Mouse (Mus musculus) erythroid progenitor cell, adult 5-6 weeks (primary cell): ENCODE results near the gene Spef1. TPM values are rescaled to one million over a fixed set of nuclear protein-coding genes. Genes with fewer than 3 reads are reported as not detected.
A peak's percentile ranks its signal among the peaks of the same experiment; 100 is the strongest.

Source experiments
- ATAC-seq: replicated peaks from 2 replicates; pipeline ENCODE4 v1.8.0; 2016; ENCODE audit warnings: moderate number of reproducible peaks, mild to moderate bottlenecking, moderate TSS enrichment, inconsistent platforms; ENCODE audit not compliant: poor library complexity, low FRiP score, severe bottlenecking
- total RNA-seq, 2 experiments: library from RNA; stranded (forward) in 1 of 2; stranded (reverse) in 1 of 2; fragments of 150-400 nt in 1 of 2; fragments of 186-747, 209-891 nt in 1 of 2; gene quantifications; 2 replicates each; pipeline versions ENCODE4 v1.2.3 to v1.2.4; 2015 to 2017; ENCODE audit warnings: low replicate concordance in 2 of 2

The Spef1 gene
- total RNA-seq, 2 experiments from 2014 or later = 4.6 to 6.4 TPM

GRCm38 (mm10) chr2:131146193-131147042 is 40.7 kb downstream of the Spef1 start:
- ATAC-seq = no peak

- no peak for ATAC-seq
These were observed 41.5 kb downstream of the Spef1 start for GRCm38 (mm10) chr2:131145536-131145935.

DNA sequence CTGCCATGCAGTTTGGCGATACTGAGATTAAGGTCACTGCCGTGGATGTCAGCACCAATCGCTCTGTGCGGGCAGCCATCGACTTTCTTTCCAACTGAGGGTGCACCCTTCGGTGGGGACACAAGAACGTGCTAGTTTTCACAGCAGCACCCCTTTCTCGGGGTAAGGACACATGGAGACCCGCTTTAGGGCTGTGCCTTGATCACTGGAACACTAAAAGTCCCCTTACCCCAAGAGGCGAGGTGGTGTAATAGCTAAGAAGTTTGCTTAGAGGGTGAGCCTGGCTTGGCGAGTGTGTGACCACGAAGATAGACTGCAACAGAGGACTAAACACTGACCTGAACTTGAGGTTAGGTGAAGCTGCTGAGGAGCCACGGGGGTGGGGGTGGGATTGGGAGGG is 42.0 kb downstream of the Spef1 start:
- no peak for ATAC-seq

DNA sequence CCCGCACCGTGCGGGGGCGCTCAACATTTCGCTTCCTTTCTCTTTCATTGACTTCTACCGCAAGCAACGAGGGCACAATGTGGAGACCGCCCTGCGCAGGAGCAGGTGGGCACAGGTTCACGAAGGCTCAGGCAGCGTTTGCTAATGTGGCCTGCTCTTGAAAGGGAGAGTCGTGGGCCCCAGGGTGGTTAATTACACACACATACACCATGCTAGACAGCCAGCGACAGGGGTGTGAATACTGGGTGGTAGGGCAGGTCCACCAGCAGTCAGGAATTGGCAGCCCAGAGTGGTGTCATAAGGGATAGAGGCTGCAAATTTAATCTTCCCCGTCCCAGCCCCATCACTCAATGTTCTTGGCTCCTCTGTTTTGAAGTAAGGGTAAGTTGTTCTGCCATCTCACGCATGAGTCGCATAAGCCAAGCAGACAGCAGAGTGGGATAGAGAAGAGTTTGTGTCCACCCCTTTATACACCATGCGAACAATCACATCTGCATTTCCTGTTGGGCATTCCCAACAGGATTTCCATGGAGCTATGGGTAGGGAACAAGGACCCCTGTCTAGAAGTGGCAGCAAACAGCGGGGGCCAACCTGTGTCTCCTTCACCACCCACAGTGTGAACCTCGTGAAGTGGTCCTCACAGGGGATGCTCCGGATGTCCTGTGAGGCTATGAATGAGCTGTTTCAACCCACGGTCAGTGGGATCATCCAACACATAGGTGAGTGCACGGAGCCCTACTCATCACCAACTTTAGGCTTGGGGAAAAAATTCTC is 43.9 kb downstream of the Spef1 start:
- ATAC-seq = peak; percentile 8

DNA sequence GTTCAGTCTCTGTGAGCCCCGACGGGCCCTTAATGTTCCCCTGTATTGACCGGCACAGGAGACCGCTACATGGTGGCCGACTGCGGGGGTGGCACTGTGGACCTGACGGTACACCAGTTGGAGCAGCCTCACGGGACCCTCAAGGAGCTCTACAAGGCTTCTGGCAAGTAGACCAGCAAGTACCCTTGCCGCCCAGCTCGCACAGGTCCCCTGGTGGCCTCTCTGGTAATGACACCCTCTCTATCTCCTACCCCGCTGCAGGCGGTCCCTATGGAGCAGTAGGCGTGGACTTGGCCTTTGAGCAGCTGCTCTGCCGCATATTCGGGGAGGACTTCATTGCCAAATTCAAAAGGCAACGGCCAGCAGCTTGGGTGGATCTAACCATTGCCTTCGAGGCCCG is 44.5 kb downstream of the Spef1 start:
- ATAC-seq = peak; percentile 90

DNA sequence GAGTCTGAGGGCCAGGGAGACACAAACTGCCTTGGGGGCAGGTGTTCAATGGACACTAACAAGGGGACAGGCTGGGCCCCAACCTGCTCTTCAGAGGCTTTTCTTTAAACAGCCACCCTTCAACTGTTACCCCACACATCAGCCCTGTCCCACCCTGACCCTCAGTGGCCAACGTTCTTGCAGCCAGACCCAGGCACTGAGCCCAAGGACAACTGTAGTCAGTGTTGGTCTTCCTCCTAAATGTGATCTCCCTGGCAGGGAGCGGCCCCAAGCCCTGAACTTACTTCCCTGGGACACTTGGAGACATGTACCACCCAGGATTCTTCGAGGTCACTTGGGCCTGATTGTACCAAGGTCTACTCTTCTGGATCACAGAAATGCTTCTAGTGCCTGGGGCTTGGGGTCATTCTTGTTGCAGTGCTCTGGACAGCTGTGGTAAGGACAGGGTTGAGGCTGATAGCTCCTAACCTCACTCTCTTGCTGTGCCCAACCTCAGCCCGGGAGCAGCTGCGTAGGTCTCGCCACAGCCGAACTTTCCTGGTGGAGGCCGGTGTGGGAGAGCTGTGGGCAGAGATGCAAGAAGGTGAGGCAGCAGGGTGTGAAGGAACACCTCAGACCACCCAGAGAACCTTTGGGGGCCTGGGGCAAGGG is 45.6 kb downstream of the Spef1 start:
- no peak for ATAC-seq

DNA sequence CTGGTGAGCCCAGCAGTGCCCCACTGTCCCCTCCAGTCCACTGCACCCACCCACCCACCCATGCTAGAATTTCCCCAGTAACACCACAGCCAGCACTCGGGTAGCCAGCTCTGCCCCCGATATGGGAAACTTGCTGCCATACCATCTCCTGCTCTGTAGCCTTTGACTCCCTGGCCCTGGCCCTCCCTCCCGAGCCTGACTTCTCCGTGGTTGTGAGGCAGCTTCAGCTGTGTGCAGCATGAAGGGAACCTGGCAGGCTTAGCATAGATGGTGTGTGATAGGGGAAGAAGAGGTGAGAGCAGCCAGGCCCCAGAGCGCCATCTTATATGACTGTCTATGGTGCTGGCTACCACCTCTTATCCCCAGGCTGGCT is 46.6 kb downstream of the Spef1 start:
- ATAC-seq = no peak

DNA sequence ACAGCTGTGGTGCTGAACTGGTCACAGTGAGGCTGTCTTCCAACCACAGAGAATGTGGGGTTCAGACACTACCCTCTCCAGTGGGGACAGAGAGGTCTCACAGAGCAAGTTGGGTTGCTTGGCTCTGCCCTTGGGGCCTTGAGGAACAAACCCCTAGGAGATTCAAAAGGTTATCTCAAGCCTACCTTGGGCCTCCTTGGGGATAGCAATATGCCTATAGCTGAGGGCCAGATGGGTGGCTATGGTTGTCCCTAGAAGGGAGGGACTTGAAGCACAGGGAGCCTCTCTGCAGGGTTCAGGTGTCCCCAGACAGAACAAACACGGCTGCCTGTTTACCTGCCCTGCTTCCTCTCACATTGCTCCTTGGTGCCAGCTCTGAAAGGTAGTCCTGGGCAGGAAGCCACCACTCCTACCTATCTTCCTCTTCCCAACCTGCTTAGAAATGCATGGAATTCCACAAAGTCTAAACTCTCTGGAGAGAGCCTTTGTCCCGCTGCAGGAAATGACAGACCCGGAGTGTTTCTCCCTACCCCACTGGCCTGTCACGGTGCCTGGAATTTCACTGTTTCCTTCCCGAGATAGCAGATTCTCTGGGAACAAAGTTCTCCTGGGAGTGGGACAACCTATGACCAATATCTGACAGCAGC is 47.1 kb downstream of the Spef1 start:
- ATAC-seq = no peak

GRCm38 (mm10) chr2:131139287-131139686 is 47.8 kb downstream of the Spef1 start:
- no peak for ATAC-seq

DNA sequence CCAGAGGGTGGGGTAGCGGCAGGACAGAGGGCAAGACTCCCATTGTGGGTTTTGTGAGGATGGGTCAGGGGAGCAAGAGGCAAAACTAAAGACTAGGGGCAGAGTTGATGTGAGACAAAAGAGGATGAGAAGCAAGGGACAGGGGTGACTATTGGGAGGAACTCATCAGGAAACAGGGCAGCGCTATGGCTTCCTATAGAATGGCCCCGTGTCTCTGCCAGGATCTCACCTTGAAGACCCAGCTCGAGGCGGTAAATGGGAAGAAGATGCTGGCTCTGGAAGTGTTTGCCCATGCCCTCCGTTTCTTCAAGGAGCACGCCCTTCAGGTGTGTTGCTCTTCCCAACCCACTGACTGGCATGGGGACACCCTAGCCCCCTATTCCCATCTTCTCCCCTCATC is 48.3 kb downstream of the Spef1 start:
- ATAC-seq = no peak

DNA sequence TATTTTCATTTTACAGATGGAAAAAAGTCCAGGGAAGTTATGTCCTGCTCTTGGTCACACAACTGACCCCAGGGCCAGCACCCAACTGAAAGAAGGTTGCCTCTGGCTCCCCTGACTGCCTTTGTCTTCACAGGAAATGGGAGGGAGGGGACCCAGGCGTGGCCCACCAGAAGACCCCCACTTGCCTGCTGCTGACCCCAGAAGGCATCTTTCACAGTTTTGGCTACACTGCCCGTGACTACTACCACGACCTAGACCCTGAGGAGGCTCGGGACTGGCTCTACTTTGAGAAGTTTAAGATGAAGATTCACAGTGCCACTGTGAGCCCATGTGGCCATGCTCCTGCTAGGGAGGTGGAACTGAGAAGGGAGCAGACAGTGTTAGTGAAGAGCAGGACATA is 48.8 kb downstream of the Spef1 start:
- ATAC-seq = no peak

GRCm38 (mm10) chr2:131135521-131136139 is 51.5 kb downstream of the Spef1 start:
- peak; percentile 93 for ATAC-seq

- ATAC-seq = no peak; the same call in none of the 2 replicates
These were observed 52.2 kb downstream of the Spef1 start for GRCm38 (mm10) chr2:131134826-131135400.

- ATAC-seq = no peak
These were observed 52.7 kb downstream of the Spef1 start for GRCm38 (mm10) chr2:131134381-131134780.

DNA sequence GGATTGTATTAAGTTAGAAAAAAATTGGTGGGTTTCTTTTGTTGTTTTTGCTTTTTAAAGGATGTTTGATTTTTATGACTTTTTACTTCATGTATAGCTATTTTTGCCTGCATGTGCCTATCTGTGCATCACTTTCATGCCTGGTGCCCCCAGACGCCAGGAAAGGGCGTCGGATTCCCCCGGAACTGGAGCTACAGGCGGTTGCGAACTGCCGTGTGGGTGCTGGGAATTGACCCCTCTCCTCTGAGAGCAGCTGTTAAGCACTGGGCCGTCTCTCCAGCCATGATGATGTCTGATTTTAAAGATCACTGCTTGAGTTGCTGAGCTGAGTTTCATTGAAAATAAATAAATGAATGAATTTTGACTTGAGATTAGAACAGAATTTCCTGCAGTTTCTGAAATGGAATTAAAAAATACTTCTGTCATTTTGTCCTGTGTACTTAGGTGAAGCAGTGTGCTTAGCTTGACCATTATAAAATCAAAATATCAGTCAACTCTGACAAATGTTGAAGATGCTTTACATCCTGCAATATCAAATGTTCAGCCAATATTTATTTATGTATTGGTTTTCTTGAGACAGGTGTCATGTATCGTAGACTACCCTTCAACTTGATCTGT is 54.0 kb downstream of the Spef1 start, which contains the start of gene Gm11037:
TSS of gene Gm11037 (plus strand) at position 568 of the 618 bp plus-strand sequence.
- no peak for ATAC-seq

DNA sequence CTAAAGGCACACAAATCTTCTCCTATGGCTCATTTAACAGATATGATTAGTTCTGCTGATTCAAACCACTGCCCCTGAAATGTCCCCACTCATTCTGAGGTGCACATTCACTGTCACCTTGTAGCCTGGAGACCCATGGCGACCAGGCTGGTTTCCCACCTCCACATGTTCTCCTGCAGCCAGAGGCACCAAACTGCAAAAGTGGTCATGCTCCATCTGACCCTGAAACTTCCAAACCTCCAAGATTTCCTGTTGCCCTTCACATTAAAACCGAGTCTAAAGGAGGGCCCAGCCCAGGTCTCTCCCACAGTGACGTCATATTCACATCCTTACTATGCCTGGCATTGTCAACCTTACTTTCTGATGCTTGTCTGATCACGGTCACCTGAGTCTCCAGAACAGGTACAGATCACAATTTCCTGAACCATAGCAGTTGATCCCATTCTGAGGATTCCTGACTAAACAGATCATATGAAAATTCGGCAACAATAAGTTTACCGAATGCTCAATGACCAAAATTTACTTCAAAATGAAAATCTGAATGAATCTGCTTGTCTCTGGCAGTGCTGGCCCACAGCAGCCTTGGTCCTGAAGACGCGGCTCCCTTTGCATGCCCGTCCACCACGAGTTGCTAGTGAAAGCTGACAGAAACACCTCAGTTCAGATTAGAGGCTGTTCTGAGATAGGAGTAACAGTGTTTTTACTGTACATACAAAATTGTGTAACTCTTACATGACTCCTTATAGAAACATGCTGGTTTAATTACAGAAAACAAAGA is 54.8 kb downstream of the Spef1 start:
- ATAC-seq = no peak

- no peak for ATAC-seq
These were observed 56.2 kb downstream of the Spef1 start for GRCm38 (mm10) chr2:131130849-131131248.

GRCm38 (mm10) chr2:131129836-131130235 is 57.2 kb downstream of the Spef1 start:
- ATAC-seq = peak; percentile 80
